ENCODE assay signal across 8 mouse cellular contexts in the genomic region with DNA sequence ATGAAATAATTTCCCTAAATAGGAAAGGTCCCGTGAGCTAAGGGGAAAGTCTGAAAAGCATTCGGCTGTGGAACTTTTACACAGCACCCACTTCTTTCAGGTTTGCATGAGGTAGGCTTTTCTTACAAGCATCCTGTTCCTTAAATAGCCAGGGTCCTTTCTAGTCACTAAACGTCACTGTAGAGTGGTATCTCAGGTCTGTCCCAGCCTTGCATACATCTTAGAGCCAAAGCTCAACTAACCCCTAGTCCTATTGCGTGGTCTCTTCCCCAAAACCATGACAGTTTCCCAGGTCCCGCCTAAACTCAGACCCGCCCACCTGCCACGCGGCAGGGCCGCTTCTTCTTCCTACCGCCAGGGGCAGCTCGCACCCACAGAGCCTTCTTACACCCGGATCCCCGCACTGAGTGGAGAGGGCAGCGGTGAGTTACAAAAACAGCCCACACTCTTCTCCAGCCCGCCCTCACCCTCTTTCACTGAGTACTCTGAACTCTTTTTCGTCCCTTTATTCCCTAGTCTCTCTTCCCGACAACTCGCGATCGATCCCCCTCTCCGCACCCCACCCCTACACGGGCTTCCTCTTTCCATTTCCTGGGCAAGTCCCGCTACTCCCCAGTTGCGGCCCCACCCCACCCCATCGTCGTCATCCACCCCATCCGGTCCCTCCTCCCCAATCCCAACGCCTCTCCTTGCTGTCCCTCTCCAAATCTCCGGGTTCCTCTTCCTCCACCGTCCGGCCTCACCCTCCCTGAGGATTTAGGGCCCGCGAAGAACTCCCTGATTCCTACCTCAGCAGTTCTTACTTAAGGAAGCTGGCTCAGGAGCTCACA. TPM values are rescaled to one million over a fixed set of nuclear protein-coding genes. Genes with fewer than 3 reads are reported as not detected.
DNase-seq lines count a peak whose midpoint lies in the region; ATAC-seq lines count a peak whose summit lies in the region.

A gene (plus strand): TSS at position 170 of the 830 bp plus-strand sequence.

- H3K9me3 ChIP-seq in hindbrain, embryonic 13.5 days: no peaks in the 10 kb centered on the region
- H3K9me3 ChIP-seq in megakaryocyte, embryonic 14.5 days: no peaks in the 10 kb centered on the region

- H3K27ac ChIP-seq in hindbrain, embryonic 13.5 days: no peak within 1 kb of the TSS

- peak; percentile 80 for ATAC-seq in hindbrain, embryonic 13.5 days (ENCODE audit: low FRiP score)

- H3K4me1 ChIP-seq in hindbrain, embryonic 13.5 days (replicated peaks): peaks cover 19% of the 10 kb centered on the region
- peaks cover 77% of the 10 kb centered on the region for H3K4me1 ChIP-seq in megakaryocyte, embryonic 14.5 days

- DNase-seq in ZHBTc4 (ENCODE audit: low read depth, low spot score): peak; percentile 94
- DNase-seq in cerebellum, postnatal 10 days: peak; percentile 83 to 85
- peak; percentile 52 to 55 for DNase-seq in frontal cortex, postnatal 36 days (ENCODE audit: low spot score in 2 of 2)
- DNase-seq in layer of hippocampus, postnatal 36 days: peak; percentile 48 to 55
- peak; percentile 68 to 78 for DNase-seq in right cerebral cortex, postnatal 10 days (ENCODE audit: low spot score in 2 of 2)
- DNase-seq in urinary bladder, postnatal 14 days (ENCODE audit: low spot score): peak; percentile 89

- H3K9ac ChIP-seq in hindbrain, embryonic 13.5 days: peak within 1 kb of the TSS; percentile 66

- 0 out of 2 replicates have a peak, but pooled peaks cover 2% of the 10 kb centered on the region for H3K27me3 ChIP-seq in hindbrain, embryonic 13.5 days
- no peaks in the 10 kb centered on the region for H3K27me3 ChIP-seq in megakaryocyte, embryonic 14.5 days (replicated peaks)

- 4% methylated on average over 33 of the region's 33 CpGs for WGBS in hindbrain, embryonic 13.5 days

- peak within 1 kb of the TSS; percentile 59 for H3K4me2 ChIP-seq in hindbrain, embryonic 13.5 days

- H3K36me3 ChIP-seq in hindbrain, embryonic 13.5 days: no peaks in the 10 kb centered on the region
- H3K36me3 ChIP-seq in megakaryocyte, embryonic 14.5 days (replicated peaks; ENCODE audit: low read length): peaks cover 38% of the 10 kb centered on the region

- peak within 1 kb of the TSS; percentile 44 for H3K4me3 ChIP-seq in hindbrain, embryonic 13.5 days
- H3K4me3 ChIP-seq in megakaryocyte, embryonic 14.5 days (replicated peaks): peak within 1 kb of the TSS; percentile 93

RNA-seq across cellular contexts. Expression of the gene that starts here (rescaled TPM):
- 8.8 and 10.4 TPM in 2 replicates for polyA plus RNA-seq in hindbrain, embryonic 13.5 days (2015; fragmentation: Nextera tagmentation; extraction: Ambion mirVana)
- total RNA-seq in layer of hippocampus, postnatal 36 days (2021): 1 to 10 TPM; 3.9 to 4.0 TPM
- 6.6 and 7.4 TPM in 2 replicates for polyA plus RNA-seq in megakaryocyte, embryonic 14.5 days (2012; ENCODE audit: insufficient read depth, low replicate concordance)
